Mouse (Mus musculus) Muller cell, postnatal 12 days (primary cell): ENCODE measurements around the gene Gm2a.

ENCODE experiments used
- DNase-seq: peaks from one replicate; pipeline ENCODE4 v3.0.0-alpha.2; 2015; ENCODE audit errors: inconsistent ontology term

The Gm2a gene

DNA sequence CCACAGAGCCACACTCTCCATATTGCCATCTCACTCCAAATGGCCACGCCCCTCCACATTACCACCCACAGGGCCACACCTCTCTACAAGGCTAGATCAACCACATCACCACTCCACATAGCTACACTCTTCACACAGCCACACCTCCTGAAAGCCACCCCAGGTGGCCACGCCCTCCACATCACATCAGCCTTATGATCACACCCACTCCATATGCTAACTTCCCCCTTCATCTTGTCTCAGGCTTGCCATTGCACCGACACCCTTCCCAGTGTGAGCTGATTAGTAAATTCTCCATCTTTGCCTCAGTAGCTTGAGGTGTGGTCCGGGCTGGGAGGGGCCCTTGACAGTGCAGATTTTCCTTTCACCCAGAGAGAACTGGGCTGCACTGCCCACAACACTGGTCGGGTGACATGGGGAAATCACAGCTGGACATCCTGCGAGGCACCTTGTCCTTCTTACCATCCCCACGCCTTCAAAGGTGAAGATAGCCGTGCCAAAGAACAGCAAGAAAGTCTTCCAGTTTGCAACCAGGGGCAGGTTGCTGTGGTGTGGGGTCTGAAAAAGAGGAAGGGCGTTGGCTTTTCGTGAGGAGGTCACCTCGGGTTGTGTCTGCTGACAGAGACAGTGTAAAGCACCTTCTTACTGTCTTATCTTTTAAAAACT lies 33.3 kb downstream of the Gm2a start:
- no peak for DNase-seq

GRCm38 (mm10) chr11:55131946-55132345 lies 34.0 kb downstream of the Gm2a start:
- no peak for DNase-seq

DNA sequence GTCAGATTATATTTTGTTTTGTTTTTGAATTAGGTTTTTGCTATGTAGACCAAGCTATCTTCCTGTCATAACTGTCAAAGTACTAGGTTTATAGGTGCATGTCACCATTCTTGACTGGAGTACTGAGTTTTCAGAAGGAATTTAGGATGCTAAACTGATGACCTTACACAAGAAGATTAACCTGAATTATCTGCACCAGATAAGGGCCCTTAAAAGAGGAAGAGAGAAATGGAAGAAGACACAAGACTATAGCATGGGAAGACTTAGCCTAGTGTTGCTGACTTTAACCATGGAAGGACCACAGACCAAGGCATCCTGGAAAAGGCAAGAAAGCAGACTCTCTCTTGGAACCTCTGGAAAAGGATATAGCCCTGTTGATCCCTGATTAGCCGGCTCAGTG lies 35.3 kb downstream of the Gm2a start:
- DNase-seq = no peak

- DNase-seq = no peak
These were observed 36.5 kb downstream of the Gm2a start for GRCm38 (mm10) chr11:55134407-55134806.

- peak; percentile 61 for DNase-seq
These were observed 37.0 kb downstream of the Gm2a start for GRCm38 (mm10) chr11:55134871-55135270.

- DNase-seq = no peak
These were observed 39.0 kb downstream of the Gm2a start for GRCm38 (mm10) chr11:55136770-55137547.

GRCm38 (mm10) chr11:55137646-55138045 lies 39.7 kb downstream of the Gm2a start:
- DNase-seq = no peak

DNA sequence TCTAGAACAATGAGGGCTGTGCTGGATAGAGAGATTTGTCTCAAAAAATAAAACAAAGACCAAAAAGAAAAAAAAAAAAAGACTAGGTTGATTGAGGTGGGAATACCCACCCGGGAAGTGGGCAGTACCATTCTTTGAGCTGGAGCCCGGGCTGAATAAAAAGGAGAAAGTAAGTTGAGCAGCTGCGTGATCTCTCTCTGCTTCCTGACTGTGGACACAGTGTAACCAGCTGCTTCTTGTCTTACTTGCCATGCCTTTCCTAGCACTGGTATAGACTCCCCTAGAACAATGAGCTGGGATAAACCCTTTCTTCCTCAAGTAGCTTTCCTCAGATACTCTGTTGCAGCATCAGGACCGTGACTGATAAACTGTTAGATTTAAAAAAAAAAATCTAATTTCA lies 43.6 kb downstream of the Gm2a start:
- DNase-seq = no peak

GRCm38 (mm10) chr11:55144011-55144410 lies 46.1 kb downstream of the Gm2a start:
- no peak for DNase-seq

GRCm38 (mm10) chr11:55146855-55147254 lies 48.9 kb downstream of the Gm2a start:
- DNase-seq = no peak

- DNase-seq = no peak
These were observed 49.5 kb downstream of the Gm2a start for GRCm38 (mm10) chr11:55147423-55147822.

GRCm38 (mm10) chr11:55148461-55148860 lies 50.5 kb downstream of the Gm2a start:
- no peak for DNase-seq

DNA sequence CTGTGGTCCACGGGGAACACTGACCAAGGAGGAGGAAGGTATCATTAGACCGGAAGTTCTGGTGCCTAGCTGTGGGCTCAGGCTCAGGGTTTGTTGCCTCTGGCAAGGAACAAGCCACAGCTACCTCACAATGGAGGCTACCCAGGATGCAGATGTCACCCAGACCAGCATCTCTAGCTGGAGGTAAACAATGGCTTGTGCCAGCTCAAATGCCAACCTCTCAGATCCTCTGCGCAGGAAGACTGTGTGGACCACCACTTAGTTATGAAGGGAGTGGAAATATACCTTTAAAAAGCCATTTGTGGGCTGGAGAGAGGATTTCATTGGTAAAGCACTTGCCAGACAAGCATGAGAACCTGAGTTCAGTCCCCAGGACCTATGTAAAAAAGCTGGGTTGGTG lies 53.7 kb downstream of the Gm2a start, which contains the start of gene Slc36a3:
Gene Slc36a3 (minus strand): TSS at position 101 of the 400 bp plus-strand sequence.
- no peak for DNase-seq

GRCm38 (mm10) chr11:55154398-55155069 lies 56.6 kb downstream of the Gm2a start:
- DNase-seq = no peak

DNA sequence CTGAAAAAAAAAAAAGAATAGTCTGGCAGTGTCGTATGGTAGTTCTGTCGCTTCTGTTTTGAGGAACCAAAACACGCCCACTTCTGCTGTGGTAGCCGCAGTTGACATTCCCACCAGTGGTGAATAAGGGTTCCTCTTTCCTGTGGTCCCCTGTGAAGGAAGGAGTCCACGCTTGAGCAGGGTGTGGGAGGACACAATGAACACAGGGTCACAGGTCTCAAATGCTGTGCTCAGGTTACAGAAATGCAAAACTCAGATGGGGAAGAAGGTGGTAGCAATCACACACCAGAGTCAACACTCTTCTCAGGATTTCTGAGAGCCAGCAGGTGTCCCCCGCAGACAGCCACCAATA lies 57.1 kb downstream of the Gm2a start:
- DNase-seq = no peak

GRCm38 (mm10) chr11:55158785-55159359 lies 61.0 kb downstream of the Gm2a start:
- peak; percentile 49 for DNase-seq
